In the genomic region with DNA sequence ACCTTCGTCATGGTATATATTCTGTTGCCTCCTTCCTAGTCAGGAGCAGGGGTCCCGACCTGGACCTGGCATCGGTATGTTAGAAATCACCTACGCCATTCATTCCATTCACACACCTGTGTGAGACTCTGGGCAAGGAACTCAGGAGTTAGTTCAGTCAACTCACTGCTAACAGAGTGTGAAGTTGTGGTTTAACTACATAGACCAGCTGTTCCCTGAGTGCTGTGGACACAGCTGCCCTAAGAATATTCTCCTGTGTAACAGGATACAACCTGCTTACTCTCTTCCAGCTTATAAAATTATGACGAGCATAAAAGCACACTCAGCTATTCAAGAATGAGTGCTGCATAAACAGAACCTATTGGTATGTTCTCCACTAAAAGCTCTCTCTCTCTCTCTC, we compare ENCODE assay signal across 19 mouse cellular contexts.
"Had no signal": no experiment of that assay in that cellular context is flagged by ENCODE, and none has a peak within 500 bp of the region (broad histone marks: within the 10 kb centered on the region; RNA-seq: fewer than 3 reads in every experiment).

No protein-coding gene starts in this region.

- H3K4me2 ChIP-seq: limb, embryonic 15.5 days; liver, embryonic 11.5 days; lung, embryonic 14.5 days; midbrain, embryonic 15.5 days; neural tube, embryonic 13.5 days had no signal

- H3K36me3 ChIP-seq: limb, embryonic 15.5 days; midbrain, embryonic 10.5 days; midbrain, embryonic 15.5 days; neural tube, embryonic 13.5 days had no signal

- H3K27me3 ChIP-seq: limb, embryonic 15.5 days; midbrain, embryonic 15.5 days; neural tube, embryonic 13.5 days had no signal

- H3K4me1 ChIP-seq: megakaryocyte, embryonic 14.5 days had no signal

- H3K9ac ChIP-seq: limb, embryonic 15.5 days; liver, embryonic 14.5 days; liver, postnatal 0 days; lung, embryonic 14.5 days; midbrain, embryonic 15.5 days; neural tube, embryonic 13.5 days had no signal

- H3K9me3 ChIP-seq: limb, embryonic 15.5 days; megakaryocyte, embryonic 14.5 days; midbrain, embryonic 10.5 days; midbrain, embryonic 15.5 days; neural tube, embryonic 13.5 days had no signal

- DNase-seq: kidney, adult 2 months; kidney, postnatal 25 days; layer of hippocampus, adult 9-11 months; liver, postnatal 0 days; lung, embryonic 14.5 days; thymus, adult 2 months; thymus, postnatal 14 days; thymus, postnatal 4 days had no signal

- H3K4me3 ChIP-seq: layer of hippocampus, adult 2 months; limb, embryonic 15.5 days; megakaryocyte, embryonic 14.5 days; midbrain, embryonic 10.5 days; midbrain, embryonic 15.5 days; neural tube, embryonic 13.5 days had no signal

- ATAC-seq: intestine, postnatal 0 days; liver, postnatal 0 days; lung, postnatal 0 days; midbrain, embryonic 15.5 days had no signal

- H3K27ac ChIP-seq: kidney, postnatal 0 days; layer of hippocampus, adult 2 months; limb, embryonic 15.5 days; liver, embryonic 14.5 days; midbrain, embryonic 10.5 days; midbrain, embryonic 15.5 days; neural tube, embryonic 13.5 days had no signal
